Mouse (Mus musculus): ENCODE measurements around the gene Glp2r. TPM values are rescaled to one million over a fixed set of nuclear protein-coding genes. Genes with fewer than 3 reads are reported as not detected.

The Glp2r gene
- polyA plus RNA-seq, 1 experiment: not detected

DNA sequence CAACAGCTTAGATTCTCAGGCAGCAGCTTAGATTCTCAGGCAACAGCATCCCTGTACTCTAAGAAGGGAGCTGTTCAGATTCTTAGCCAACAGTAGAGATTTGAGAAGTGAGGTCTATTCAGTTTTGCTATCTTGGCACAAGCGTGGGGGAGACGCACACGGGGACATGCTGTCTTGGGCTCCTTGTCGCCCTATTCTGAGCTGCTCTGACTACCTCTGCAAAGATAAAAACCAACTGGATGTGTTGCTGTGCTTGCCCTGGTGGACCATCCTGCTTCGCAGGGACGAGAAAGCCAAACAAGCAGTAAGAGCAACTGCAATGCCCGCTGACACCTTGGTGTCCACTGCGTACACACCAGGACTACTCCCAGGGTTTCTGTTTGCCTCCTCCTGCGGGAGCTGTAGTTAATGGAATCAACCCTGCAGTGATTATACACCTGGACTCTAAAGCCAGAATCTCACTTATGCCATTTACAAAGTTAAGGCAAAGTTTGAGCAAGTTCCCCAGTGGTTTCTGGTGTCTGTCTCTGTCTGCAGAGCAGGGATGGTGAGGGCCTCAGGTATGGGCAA lies 117.3 kb downstream of the Glp2r start:
- no peaks in the 10 kb centered on the region for H3K79me2 ChIP-seq (ENCODE audit: control insufficient read depth, insufficient read depth)
- H3ac ChIP-seq (ENCODE audit: control insufficient read depth, insufficient read length): no peak overlapping the region
- H3K4me3 ChIP-seq: no peak overlapping the region
- H3K27me3 ChIP-seq (ENCODE audit: control insufficient read depth, insufficient read depth, insufficient read length): no peaks in the 10 kb centered on the region
- TF ChIP-seq POLR2AphosphoS2 (IDR thresholded peaks at IDR 0.05; ENCODE audit: insufficient read length, low read depth): no peak
- no peak for TF ChIP-seq REST (IDR thresholded peaks at IDR 0.05; ENCODE audit: insufficient read depth, insufficient read length)
- TF ChIP-seq MYOD1 (IDR thresholded peaks at IDR 0.05; ENCODE audit: control insufficient read depth in 1 of 3, insufficient read length in 2 of 3, low read depth in 2 of 3): no peak
- TF ChIP-seq USF1 (IDR thresholded peaks at IDR 0.05; ENCODE audit: low read depth): no peak
- no peak for TF ChIP-seq POLR2A (IDR thresholded peaks at IDR 0.05; ENCODE audit: insufficient read length, low read depth)
- no peak for TF ChIP-seq MAX (IDR thresholded peaks at IDR 0.05; ENCODE audit: low read depth)
- TF ChIP-seq TCF12 (IDR thresholded peaks at IDR 0.05; ENCODE audit: insufficient read depth, poor library complexity, severe bottlenecking): no peak
- no peak for TF ChIP-seq MYOG (IDR thresholded peaks at IDR 0.05; ENCODE audit: control insufficient read depth in 1 of 3, insufficient read depth in 1 of 3, insufficient read length in 2 of 3, low read depth in 2 of 3)
- no peak for TF ChIP-seq SRF (IDR thresholded peaks at IDR 0.05; ENCODE audit: control insufficient read depth, insufficient read length, low read depth)
- no peak for TF ChIP-seq CEBPB (IDR thresholded peaks at IDR 0.05; ENCODE audit: insufficient read depth, poor library complexity, severe bottlenecking)
- no peak for TF ChIP-seq TCF3 (IDR thresholded peaks at IDR 0.05; ENCODE audit: insufficient read length, low read depth)
- no peaks in the 10 kb centered on the region for H3K36me3 ChIP-seq (ENCODE audit: control insufficient read depth, insufficient read depth)
- no peak overlapping the region for H3K4me2 ChIP-seq (ENCODE audit: low read depth)

DNA sequence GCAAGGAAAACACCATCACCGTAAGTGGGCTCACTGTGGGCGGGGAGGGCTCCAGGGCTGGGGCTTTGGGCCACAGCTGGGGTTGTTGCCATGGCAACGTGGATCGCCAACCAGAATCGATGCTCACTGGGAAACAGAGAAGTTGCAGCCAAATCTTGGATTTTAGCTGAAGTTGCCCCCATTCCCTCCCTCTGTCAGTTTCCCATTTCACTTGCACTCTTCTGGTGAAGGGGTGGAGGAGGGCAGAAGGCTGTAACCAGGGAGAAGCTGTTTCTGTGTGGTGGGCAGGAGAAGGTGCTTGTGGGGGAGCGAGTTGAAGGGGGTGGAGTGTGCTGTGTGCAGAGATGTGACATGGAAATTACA lies 118.1 kb downstream of the Glp2r start:
- Histone ChIP-seq H3K79me2 (ENCODE audit: control insufficient read depth, insufficient read depth) (no peaks in the 10 kb centered on the region), H3K4me2 (ENCODE audit: low read depth) (no peak overlapping the region), H3ac (ENCODE audit: control insufficient read depth, insufficient read length) (no peak overlapping the region), H3K4me3 (no peak overlapping the region), H3K36me3 (ENCODE audit: control insufficient read depth, insufficient read depth) (no peaks in the 10 kb centered on the region), H3K27me3 (ENCODE audit: control insufficient read depth, insufficient read depth, insufficient read length) (no peaks in the 10 kb centered on the region)
- no peak for TF ChIP-seq E2F4 (IDR thresholded peaks at IDR 0.05; ENCODE audit: insufficient read depth)
- no peak for TF ChIP-seq CEBPB (IDR thresholded peaks at IDR 0.05; ENCODE audit: insufficient read depth, poor library complexity, severe bottlenecking)
- no peak for TF ChIP-seq POLR2A (IDR thresholded peaks at IDR 0.05; ENCODE audit: insufficient read length, low read depth)
- no peak for TF ChIP-seq POLR2AphosphoS2 (IDR thresholded peaks at IDR 0.05; ENCODE audit: insufficient read length, low read depth)
- no peak for TF ChIP-seq MYOD1 (IDR thresholded peaks at IDR 0.05; ENCODE audit: control insufficient read depth in 1 of 3, insufficient read length in 2 of 3, low read depth in 2 of 3)
- no peak for TF ChIP-seq USF1 (IDR thresholded peaks at IDR 0.05; ENCODE audit: low read depth)
- TF ChIP-seq MAX (IDR thresholded peaks at IDR 0.05; ENCODE audit: low read depth): no peak
- TF ChIP-seq TCF12 (IDR thresholded peaks at IDR 0.05; ENCODE audit: insufficient read depth, poor library complexity, severe bottlenecking): no peak
- no peak for TF ChIP-seq REST (IDR thresholded peaks at IDR 0.05; ENCODE audit: insufficient read depth, insufficient read length)

- no peak overlapping the region for H3K4me2 ChIP-seq (ENCODE audit: low read depth)
Measured at GRCm38 (mm10) chr11:67652194-67652892, 118.6 kb downstream of the Glp2r start.

GRCm38 (mm10) chr11:67651731-67652130 lies 119.2 kb downstream of the Glp2r start:
- no peak overlapping the region for H3K4me3 ChIP-seq
- no peak overlapping the region for H3K4me2 ChIP-seq (ENCODE audit: low read depth)
- TF ChIP-seq TCF12 (IDR thresholded peaks at IDR 0.05; ENCODE audit: insufficient read depth, poor library complexity, severe bottlenecking): no peak
- no peak for TF ChIP-seq MAX (IDR thresholded peaks at IDR 0.05; ENCODE audit: low read depth)
- no peak for TF ChIP-seq MYOD1 (IDR thresholded peaks at IDR 0.05; ENCODE audit: control insufficient read depth in 1 of 3, insufficient read length in 2 of 3, low read depth in 2 of 3)
- no peak for TF ChIP-seq CEBPB (IDR thresholded peaks at IDR 0.05; ENCODE audit: insufficient read depth, poor library complexity, severe bottlenecking)
- TF ChIP-seq USF1 (IDR thresholded peaks at IDR 0.05; ENCODE audit: low read depth): no peak
- TF ChIP-seq SRF (IDR thresholded peaks at IDR 0.05; ENCODE audit: control insufficient read depth, insufficient read length, low read depth): no peak
- no peak for TF ChIP-seq MYOG (IDR thresholded peaks at IDR 0.05; ENCODE audit: control insufficient read depth in 1 of 3, insufficient read depth in 1 of 3, insufficient read length in 2 of 3, low read depth in 2 of 3)
- no peak for TF ChIP-seq POLR2AphosphoS2 (IDR thresholded peaks at IDR 0.05; ENCODE audit: insufficient read length, low read depth)
- TF ChIP-seq REST (IDR thresholded peaks at IDR 0.05; ENCODE audit: insufficient read depth, insufficient read length): no peak
- TF ChIP-seq POLR2A (IDR thresholded peaks at IDR 0.05; ENCODE audit: insufficient read length, low read depth): no peak
- TF ChIP-seq TCF3 (IDR thresholded peaks at IDR 0.05; ENCODE audit: insufficient read length, low read depth): no peak
- no peak for TF ChIP-seq E2F4 (IDR thresholded peaks at IDR 0.05; ENCODE audit: insufficient read depth)
- no peaks in the 10 kb centered on the region for H3K79me2 ChIP-seq (ENCODE audit: control insufficient read depth, insufficient read depth)
- H3ac ChIP-seq (ENCODE audit: control insufficient read depth, insufficient read length): no peak overlapping the region
- no peaks in the 10 kb centered on the region for H3K27me3 ChIP-seq (ENCODE audit: control insufficient read depth, insufficient read depth, insufficient read length)
- H3K36me3 ChIP-seq (ENCODE audit: control insufficient read depth, insufficient read depth): no peaks in the 10 kb centered on the region

More at GRCm38 (mm10) chr11:67652194-67652892, 118.6 kb downstream of the Glp2r start:
- TF ChIP-seq USF1 (IDR thresholded peaks at IDR 0.05; ENCODE audit: low read depth) (no peak), POLR2AphosphoS2 (IDR thresholded peaks at IDR 0.05; ENCODE audit: insufficient read length, low read depth) (no peak), CEBPB (IDR thresholded peaks at IDR 0.05; ENCODE audit: insufficient read depth, poor library complexity, severe bottlenecking) (no peak), MAX (IDR thresholded peaks at IDR 0.05; ENCODE audit: low read depth) (no peak), REST (IDR thresholded peaks at IDR 0.05; ENCODE audit: insufficient read depth, insufficient read length) (no peak), E2F4 (IDR thresholded peaks at IDR 0.05; ENCODE audit: insufficient read depth) (no peak), TCF3 (IDR thresholded peaks at IDR 0.05; ENCODE audit: insufficient read length, low read depth) (no peak), MYOG (IDR thresholded peaks at IDR 0.05; ENCODE audit: control insufficient read depth in 1 of 3, insufficient read depth in 1 of 3, insufficient read length in 2 of 3, low read depth in 2 of 3) (no peak), MYOD1 (IDR thresholded peaks at IDR 0.05; ENCODE audit: control insufficient read depth in 1 of 3, insufficient read length in 2 of 3, low read depth in 2 of 3) (no peak), TCF12 (IDR thresholded peaks at IDR 0.05; ENCODE audit: insufficient read depth, poor library complexity, severe bottlenecking) (no peak), SRF (IDR thresholded peaks at IDR 0.05; ENCODE audit: control insufficient read depth, insufficient read length, low read depth) (no peak), POLR2A (IDR thresholded peaks at IDR 0.05; ENCODE audit: insufficient read length, low read depth) (no peak)
- Histone ChIP-seq H3K4me3 (no peak overlapping the region), H3K36me3 (ENCODE audit: control insufficient read depth, insufficient read depth) (no peaks in the 10 kb centered on the region), H3K79me2 (ENCODE audit: control insufficient read depth, insufficient read depth) (no peaks in the 10 kb centered on the region), H3K27me3 (ENCODE audit: control insufficient read depth, insufficient read depth, insufficient read length) (no peaks in the 10 kb centered on the region), H3ac (ENCODE audit: control insufficient read depth, insufficient read length) (no peak overlapping the region)
